Mouse (Mus musculus): ENCODE results near the gene Fggy.

DNA sequence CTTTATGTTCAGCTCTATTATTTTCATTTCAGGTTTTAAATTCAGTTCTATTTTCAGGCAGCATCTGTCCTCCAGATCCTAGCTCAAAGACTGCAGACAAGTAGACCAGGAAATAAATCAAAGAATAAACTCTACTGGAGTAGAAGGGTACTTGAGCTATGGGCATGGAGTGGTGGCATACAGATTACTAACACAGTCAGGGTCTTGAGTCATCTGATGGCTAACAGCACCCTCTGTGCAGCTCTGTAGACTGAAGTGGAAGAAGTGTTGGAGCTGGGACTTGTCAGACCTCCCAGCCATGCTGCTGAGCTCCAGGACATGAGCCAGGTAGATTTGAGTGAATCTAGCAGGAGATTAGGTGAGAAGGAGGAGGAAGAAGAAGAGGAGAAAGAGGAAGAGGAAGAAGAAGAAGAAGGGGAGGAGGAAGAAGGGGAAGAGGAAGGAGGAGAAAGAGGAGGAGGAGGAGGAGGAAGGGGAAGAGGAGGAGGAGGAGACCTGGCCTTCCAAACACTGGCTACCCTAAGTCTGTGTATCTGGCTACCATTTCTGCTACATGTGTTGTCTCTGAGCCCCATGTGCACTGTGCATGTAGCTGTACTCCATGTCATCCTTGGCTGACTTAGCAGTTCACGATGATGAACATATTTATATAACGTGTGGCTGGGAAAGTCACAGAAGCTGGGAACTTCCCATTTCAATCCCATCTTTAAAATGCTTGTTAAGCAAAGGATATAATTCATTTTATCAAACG lies 91.7 kb downstream of the Fggy start:
- TF ChIP-seq CTCF (IDR thresholded peaks at IDR 0.05; ENCODE audit: borderline replicate concordance, insufficient read depth, low read depth, low read length) (no peak), POLR2A (IDR thresholded peaks at IDR 0.05; ENCODE audit: borderline replicate concordance, insufficient read depth, low read length) (no peak)
